Mouse (Mus musculus) cerebellum, adult (tissue): ENCODE measurements at regions not wholly inside any gene's neighbourhood (a gene's known extent, or its start where the extent isn't known, plus 50 kb on each side); places are given as distances from the start of the nearest gene placed in this dataset.

Experiments used
- ATAC-seq: cut with Nextera tagmentation; 2 replicates; pipeline ENCODE4 v1.9.2; 2017; ENCODE audit warnings: mild to moderate bottlenecking, moderate library complexity, mixed read lengths; ENCODE audit not compliant: insufficient number of reproducible peaks, low FRiP score, low TSS enrichment

DNA sequence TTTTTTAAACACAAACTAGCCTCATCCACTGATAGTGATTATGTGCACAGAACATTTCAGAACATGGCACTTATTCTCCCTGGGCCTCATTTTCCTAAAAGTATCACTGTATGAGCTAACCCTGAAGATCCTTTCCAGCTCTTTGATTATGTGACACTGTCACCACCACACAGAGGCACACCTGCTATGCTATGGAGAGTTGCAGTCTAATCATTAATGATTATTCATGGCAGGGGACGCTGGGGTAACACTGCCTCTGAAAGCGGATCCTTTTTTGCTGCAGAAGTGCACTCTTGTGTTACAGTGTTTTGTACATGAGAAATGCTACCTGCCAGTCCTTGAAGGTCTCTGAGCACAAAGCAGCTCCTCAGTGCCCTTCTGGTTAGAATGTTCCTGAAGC lies 615.3 kb upstream of the Fbxo33 start:
- ATAC-seq: no peak

DNA sequence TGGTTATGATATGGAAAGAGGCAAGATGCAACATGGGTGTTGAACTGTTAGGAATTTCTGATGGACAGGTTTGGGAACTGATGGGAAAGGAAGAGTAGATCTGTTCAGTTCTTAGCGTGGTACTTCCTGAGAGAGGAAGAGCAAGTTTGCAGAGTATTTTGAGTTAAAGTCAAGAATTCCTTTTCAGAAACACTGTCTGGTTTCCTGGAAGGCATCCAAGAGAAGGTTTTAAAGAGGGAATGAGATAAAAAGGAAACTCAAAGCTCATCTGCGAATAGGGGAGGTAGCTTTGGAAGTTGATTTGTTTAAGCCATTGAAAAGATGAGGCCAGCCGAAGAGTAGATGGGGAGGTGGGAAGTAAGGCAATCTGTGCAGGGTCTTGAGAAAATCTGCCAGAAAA lies 603.4 kb upstream of the Fbxo33 start:
- no peak for ATAC-seq

DNA sequence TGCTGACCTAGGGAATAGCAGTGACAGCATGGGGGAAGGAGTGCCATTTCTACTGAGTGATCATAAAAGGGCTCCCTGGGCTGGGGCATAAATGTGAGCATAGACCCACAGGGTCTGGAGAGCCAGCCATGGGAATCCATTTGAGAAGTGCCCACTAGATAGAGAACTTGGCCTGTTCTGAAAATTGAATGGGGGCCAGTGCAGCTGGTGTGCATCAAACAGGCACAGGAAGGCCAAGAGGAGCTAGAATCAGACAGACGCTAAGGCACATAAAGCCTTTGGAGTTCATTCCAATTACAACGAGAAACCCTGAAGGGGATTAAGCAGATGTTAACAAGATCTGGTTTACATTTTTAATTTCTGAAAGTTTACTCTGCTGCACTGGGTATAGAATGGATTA lies 602.9 kb upstream of the Fbxo33 start:
- ATAC-seq: no peak

DNA sequence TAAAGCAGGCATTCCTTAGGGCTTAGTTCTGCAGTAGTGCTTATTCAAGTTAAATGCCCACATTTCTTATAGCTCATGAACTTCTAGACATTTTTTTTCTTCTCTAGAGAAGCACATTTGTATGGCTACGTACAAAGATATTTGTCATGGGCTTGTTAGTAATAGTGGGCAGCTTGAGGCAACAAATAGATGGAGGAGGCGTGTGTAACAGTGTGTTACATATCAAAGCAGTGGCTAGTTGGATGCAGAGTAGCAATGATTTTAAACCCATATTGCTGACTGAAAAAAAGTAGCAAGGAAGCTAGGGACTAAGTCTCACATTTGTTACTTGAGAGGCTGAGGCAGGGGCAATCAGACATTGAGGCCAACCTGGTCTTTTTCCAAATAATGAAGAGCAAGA lies 602.2 kb upstream of the Fbxo33 start:
- no peak for ATAC-seq

GRCm38 (mm10) chr12:59815965-59816364 lies 596.4 kb upstream of the Fbxo33 start:
- ATAC-seq: no peak

GRCm38 (mm10) chr12:59814356-59814755 lies 594.8 kb upstream of the Fbxo33 start:
- no peak for ATAC-seq

- ATAC-seq: no peak
Observed at GRCm38 (mm10) chr12:59809224-59809623, 589.7 kb upstream of the Fbxo33 start.

DNA sequence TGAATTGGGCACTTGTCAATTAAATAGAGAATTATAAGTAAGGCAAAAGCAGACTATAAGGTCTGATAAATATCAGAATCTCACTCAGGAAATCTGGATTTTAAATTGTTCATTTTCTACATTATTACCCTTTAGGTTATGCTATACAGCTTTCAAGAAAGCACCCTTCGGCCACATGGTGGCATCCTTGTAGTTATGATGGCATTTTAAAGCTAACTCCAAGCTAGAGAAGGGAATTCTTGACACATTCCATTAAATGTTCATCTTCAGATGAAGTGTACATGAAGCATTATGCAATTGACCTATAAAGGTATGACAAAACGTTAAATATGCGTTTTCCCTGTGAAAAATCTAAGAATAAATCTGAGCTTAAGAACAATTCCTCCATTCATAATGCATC lies 578.5 kb upstream of the Fbxo33 start:
- ATAC-seq: no peak

- ATAC-seq: no peak
Observed at GRCm38 (mm10) chr12:59791473-59791872, 571.9 kb upstream of the Fbxo33 start.

GRCm38 (mm10) chr12:59786831-59787230 lies 567.3 kb upstream of the Fbxo33 start:
- no peak for ATAC-seq

DNA sequence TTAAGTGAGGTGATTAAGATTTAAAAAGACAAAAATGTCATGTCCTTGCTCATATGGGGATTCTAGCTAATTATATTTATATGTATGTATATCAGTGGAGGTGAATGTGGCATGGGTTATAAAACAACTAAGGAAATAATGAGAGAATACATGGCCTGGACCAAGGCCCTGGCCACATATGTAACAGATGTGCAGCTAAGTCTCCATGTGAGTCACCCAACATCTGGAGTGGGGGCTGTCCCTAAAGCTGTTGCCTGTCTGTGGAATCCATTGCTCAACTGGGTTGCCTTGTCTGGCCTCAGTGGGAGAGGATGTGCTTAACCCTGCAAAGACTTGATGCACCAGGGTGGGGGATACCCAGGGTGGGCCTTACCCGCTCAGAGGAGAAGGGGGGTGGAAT lies 551.5 kb upstream of the Fbxo33 start:
- no peak for ATAC-seq

DNA sequence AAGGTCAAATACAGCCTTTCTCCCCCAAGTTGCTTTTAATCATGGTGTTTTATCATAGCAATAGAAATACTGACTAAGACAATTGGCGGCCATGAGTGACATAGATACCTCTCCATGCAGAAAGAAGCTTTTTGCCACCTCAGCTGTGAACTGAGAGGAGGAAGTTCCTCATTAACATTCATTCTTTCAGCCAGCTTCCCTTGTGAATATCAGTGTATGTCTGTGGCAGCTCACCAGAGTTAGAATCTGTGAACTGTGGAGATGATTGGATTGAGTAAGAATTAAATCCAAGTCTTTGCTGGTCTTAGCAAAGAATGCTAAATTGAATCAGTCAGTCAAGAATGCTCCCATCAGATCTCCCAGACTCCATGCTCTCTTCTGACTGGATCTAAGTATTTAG lies 542.7 kb upstream of the Fbxo33 start:
- no peak for ATAC-seq

- no peak for ATAC-seq
Observed at GRCm38 (mm10) chr12:59744768-59745167, 525.2 kb upstream of the Fbxo33 start.

- no peak for ATAC-seq
Observed at GRCm38 (mm10) chr12:59743211-59743610, 523.7 kb upstream of the Fbxo33 start.

DNA sequence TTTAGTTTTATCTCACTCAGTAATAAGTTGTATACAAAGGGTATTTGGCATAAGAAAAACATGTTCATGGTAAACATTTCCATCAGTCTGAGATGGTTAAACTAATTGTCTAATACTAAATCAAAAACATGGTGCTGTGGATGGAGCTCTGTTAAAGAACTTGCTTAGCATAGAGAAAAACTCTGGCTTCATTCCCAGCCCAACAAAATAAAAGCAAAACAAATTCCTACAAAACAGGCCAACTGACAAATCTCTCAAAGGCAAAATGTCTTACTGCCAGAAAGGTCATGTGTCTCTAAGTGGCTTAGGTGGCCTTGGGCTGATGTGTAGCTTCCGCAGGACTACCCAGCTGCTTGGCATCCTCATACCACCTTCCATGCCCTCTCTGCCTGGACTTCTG lies 505.4 kb upstream of the Fbxo33 start:
- ATAC-seq: no peak

DNA sequence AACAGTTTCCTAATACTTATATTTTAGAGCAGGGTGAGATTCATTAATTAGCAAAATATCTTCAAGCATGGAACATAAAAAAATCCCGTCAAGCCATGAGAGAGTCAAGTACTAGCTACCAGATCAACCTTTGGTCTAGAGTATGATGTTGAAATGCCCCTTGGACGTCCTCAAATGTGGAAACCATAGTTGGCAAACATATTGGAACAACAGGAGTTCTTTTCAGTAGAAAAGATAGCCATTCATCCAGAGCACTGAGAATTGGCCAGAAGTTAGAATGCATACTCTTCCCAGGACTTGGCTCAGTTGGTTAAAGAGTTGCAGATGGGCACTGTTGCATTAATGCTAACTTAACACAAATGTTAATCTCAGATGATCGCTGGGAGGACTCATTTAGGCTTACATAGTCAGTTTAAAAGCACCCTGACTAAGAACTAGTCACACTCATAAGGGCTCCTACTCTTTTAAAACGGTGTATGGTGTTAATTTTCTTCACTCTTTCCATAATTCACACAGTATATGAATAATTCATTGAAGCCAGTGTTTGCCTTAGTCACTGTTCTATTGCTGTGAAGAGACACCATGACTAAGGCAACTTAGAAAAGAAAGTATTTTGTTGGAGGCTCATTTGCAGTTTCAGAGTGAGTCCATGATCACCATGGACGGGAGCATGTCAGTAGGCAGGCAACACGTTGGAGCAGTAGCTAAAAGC lies 503.1 kb upstream of the Fbxo33 start:
- no peak for ATAC-seq

DNA sequence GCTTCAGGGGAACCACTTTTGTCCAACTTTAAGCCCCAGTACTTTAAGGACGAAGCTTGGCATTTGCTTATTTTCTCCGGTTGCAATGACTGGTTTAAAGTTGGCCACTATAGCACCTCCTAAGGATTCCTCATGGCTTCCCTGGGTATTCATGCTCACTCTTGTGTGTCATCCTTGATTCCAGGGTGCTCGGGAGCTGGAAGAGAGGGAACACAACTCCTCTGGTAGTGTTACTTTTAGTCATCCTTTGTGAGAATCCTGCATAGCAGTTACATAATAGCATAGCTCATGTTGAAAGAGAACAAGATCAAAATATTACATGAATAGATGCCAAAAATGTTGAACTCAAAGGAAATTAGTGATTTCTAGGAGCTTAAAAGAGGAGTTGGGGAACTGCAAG lies 493.7 kb upstream of the Fbxo33 start:
- ATAC-seq: no peak

GRCm38 (mm10) chr12:59683235-59683634 lies 463.7 kb upstream of the Fbxo33 start:
- ATAC-seq: no peak

- ATAC-seq: no peak
Observed at GRCm38 (mm10) chr12:59663161-59663560, 443.6 kb upstream of the Fbxo33 start.

DNA sequence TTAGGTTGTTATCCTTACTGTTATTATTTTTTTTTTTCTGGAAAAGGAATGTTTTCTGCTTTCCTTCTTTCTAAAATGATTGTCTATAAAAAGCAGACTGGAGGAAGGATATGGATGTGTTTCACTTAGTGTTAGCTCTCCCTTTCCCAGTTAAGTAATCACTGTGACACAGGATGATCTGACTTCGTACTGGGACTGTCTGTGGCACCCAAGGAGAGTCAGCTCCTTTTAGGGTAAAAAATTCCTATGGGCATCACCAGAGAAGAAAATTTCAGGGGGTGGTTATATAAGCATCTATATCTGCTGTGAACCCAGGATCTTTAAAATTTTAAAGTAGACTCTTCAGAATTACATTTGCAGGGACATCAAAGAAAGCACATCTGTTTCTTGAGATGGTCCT lies 411.2 kb upstream of the Fbxo33 start:
- no peak for ATAC-seq

GRCm38 (mm10) chr12:59623147-59623546 lies 403.6 kb upstream of the Fbxo33 start:
- no peak for ATAC-seq

DNA sequence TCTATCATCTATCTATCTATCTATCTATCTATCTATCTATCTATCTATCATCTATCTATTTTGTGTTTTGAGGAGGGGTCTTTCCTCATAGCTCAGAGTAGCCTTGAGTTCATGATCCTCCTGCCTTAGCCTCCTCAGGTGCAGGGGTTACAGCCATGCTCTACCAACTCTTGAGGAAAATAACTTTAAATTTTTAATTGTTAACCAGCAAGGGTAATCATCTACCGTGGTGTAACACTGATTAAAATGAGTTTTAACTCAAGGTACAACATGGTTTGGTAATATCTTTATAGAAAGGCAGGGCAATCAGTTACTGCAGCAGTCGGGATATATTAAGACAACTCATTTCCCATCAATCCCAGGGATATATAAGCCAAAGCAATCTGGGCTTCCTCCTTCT lies 401.6 kb upstream of the Fbxo33 start:
- no peak for ATAC-seq

DNA sequence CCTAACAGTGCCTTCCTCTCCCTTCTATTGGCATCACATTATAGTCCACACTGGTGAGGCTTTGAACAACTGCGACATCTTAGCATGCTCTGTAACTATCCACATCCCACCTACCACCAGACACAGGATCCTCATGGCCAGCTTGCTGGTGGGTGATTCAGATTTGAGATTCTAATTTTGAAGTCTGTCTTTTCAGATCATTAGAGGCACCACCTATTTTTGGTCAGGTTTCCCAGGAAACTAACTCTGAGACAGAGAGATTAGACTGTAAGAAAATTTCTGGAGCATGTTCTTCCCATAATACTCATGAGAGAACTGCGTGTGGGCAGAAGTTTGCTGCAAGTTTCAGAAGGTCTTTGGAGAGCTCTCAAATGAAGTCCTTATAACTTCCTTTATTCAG lies 400.8 kb upstream of the Fbxo33 start:
- ATAC-seq: no peak
